Mouse (Mus musculus) liver, postnatal 0 days (tissue): ENCODE measurements at regions not wholly inside any gene's neighbourhood (a gene's known extent, or its start where the extent isn't known, plus 50 kb on each side); places are given as distances from the start of the nearest gene placed in this dataset.

Experiments
- ATAC-seq: fragments of 200-750 bp; cut with Nextera tagmentation; 2 replicates; pipeline ENCODE4 v1.8.0; 2017; ENCODE audit warnings: mild to moderate bottlenecking, moderate library complexity
- DNase-seq: peaks from one replicate; pipeline ENCODE4 v3.0.0-alpha.2; 2016
- H3K27ac ChIP-seq: fragments of 300-500 bp; sonication (generic); 2 replicates; pipeline ENCODE4 v1.5.1; 2014; ENCODE audit warnings: antibody characterized with exemption, moderate library complexity, mild to moderate bottlenecking, low read depth
- H3K27me3 ChIP-seq: fragments of 300-500 bp; sonication (generic); 2 replicates; pipeline ENCODE4 v1.6.1; 2014; ENCODE audit warnings: low read length, control low read depth, mixed read lengths; ENCODE audit not compliant: insufficient read depth
- H3K36me3 ChIP-seq: fragments of 300-500 bp; sonication (generic); replicated peaks from 2 replicates; pipeline ENCODE4 v1.6.1; 2014; ENCODE audit warnings: mild to moderate bottlenecking, control low read depth, low read length, moderate library complexity, mixed read lengths; ENCODE audit not compliant: insufficient read depth
- H3K4me1 ChIP-seq: fragments of 300-500 bp; sonication (generic); 2 replicates; pipeline ENCODE4 v1.6.1; 2014; ENCODE audit warnings: antibody characterized with exemption, mild to moderate bottlenecking, control low read depth; ENCODE audit not compliant: insufficient read depth
- H3K4me2 ChIP-seq: fragments of 300-500 bp; sonication (generic); 2 replicates; pipeline ENCODE4 v1.6.1; 2014; ENCODE audit warnings: low read depth, mild to moderate bottlenecking, low read length, moderate library complexity, mixed read lengths
- H3K4me3 ChIP-seq: fragments of 300-500 bp; sonication (generic); 2 replicates; pipeline ENCODE4 v1.5.1; 2014; ENCODE audit warnings: low read depth, low read length
- H3K9ac ChIP-seq: fragments of 300-500 bp; sonication (generic); replicated peaks from 2 replicates; pipeline ENCODE4 v1.6.1; 2014; ENCODE audit warnings: mild to moderate bottlenecking, moderate library complexity
- H3K9me3 ChIP-seq: fragments of 300-500 bp; sonication (generic); 2 replicates; pipeline ENCODE4 v1.6.1; 2016; ENCODE audit warnings: mild to moderate bottlenecking, control low read depth, low read length, mixed read lengths
- CTCF ChIP-seq: sonication (generic); IDR thresholded peaks from 2 replicates; pipeline ENCODE4 v1.5.1; 2016; ENCODE audit warnings: antibody characterized with exemption, low read depth
- EP300 ChIP-seq: IDR thresholded peaks from 2 replicates; pipeline ENCODE4 v1.6.1; 2016; ENCODE audit warnings: antibody characterized with exemption, low read depth, mild to moderate bottlenecking
- WGBS: fragments of 180-500 bp; shearing (Covaris S2); extraction: QIAGEN DNeasy Blood & Tissue Kit; methylation state at CpG from one replicate; pipeline ENCODE4 v1.1.7; 2014; ENCODE audit not compliant: insufficient replicate concordance; 5-methylcytosine and 5-hydroxymethylcytosine counted together

- Histone ChIP-seq H3K27me3 (no peaks in the 10 kb centered on the region), H3K9ac (no peak overlapping the region), H3K4me1 (no peaks in the 10 kb centered on the region), H3K36me3 (no peaks in the 10 kb centered on the region), H3K4me2 (no peak overlapping the region), H3K27ac (no peak overlapping the region), H3K9me3 (no peaks in the 10 kb centered on the region), H3K4me3 (no peak overlapping the region)
- TF ChIP-seq CTCF: no peak
- no peak for TF ChIP-seq EP300
- DNase-seq (no peak), ATAC-seq (no peak)
- 38% methylated on average over 7 of the region's 7 CpGs for WGBS
These were observed 114.5 kb downstream of the Sem1 start for GRCm38 (mm10) chr6:6463807-6464470.

GRCm38 (mm10) chr6:6459918-6460239 is 118.6 kb downstream of the Sem1 start:
- ATAC-seq (no peak), DNase-seq (no peak)
- TF ChIP-seq CTCF (no peak), EP300 (no peak)
- WGBS: 39% methylated on average over 2 of the region's 2 CpGs
- H3K27me3 ChIP-seq: no peaks in the 10 kb centered on the region
- no peaks in the 10 kb centered on the region for H3K9me3 ChIP-seq
- H3K9ac ChIP-seq: no peak overlapping the region
- H3K4me3 ChIP-seq: no peak overlapping the region
- H3K4me1 ChIP-seq: no peaks in the 10 kb centered on the region
- H3K36me3 ChIP-seq: no peaks in the 10 kb centered on the region
- no peak overlapping the region for H3K27ac ChIP-seq
- no peak overlapping the region for H3K4me2 ChIP-seq

DNA sequence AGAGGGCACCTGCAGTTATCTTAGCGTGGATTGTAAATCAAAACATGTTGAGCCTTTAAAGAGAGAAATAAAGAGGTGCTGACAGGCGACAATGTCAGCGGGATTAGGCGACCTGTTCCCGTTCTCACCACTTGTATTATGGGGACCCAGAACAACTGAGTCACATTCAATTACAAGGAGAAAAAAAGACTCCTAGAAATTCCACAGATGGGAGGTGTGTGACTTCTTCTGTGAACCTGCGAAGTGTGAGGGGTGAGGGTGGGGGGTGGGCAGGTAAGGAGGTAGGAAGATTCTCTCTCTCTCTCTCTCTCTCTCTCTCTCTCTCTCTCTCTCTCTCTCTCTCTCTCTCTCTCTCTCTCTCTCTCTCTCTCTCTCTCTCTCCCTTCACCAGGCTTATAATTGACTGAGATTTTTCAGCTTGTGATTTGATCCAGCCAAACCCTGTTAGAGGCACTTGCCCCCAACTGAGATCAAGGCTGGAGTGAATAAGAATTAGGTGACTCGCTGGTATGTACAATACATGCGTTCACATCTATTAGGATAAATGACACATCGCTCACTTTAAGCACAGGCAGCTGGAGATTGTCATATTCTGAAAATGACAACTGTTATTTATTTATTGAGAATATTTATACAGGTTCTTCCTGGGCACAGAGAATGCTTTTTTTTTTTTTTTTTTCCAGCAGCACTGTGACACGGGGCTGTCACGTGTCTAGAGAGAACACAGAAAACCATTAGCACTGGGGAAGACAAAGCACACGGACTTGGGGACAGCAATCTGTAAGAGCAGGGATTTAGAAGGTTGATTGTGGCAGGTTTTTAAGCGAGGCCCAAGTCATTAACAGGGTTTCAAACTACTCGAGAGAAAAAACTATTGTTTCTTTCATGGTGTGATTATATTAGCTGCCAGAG is 119.2 kb downstream of the Sem1 start:
- 31% methylated on average over 14 of the region's 14 CpGs for WGBS
- no peaks in the 10 kb centered on the region for H3K9me3 ChIP-seq
- H3K36me3 ChIP-seq: no peaks in the 10 kb centered on the region
- no peak overlapping the region for H3K4me2 ChIP-seq
- no peak overlapping the region for H3K4me3 ChIP-seq
- no peaks in the 10 kb centered on the region for H3K4me1 ChIP-seq
- ATAC-seq (no peak), DNase-seq (no peak)
- H3K27ac ChIP-seq: no peak overlapping the region
- no peak overlapping the region for H3K9ac ChIP-seq
- TF ChIP-seq EP300: no peak
- TF ChIP-seq CTCF: no peak
- H3K27me3 ChIP-seq: no peaks in the 10 kb centered on the region

GRCm38 (mm10) chr6:6457726-6458125 is 120.7 kb downstream of the Sem1 start:
- H3K4me1 ChIP-seq: no peaks in the 10 kb centered on the region
- ATAC-seq (no peak), DNase-seq (no peak)
- H3K27me3 ChIP-seq: no peaks in the 10 kb centered on the region
- 62% methylated on average over 4 of the region's 4 CpGs for WGBS
- H3K4me2 ChIP-seq: no peak overlapping the region
- no peaks in the 10 kb centered on the region for H3K36me3 ChIP-seq
- no peak overlapping the region for H3K9ac ChIP-seq
- no peak overlapping the region for H3K4me3 ChIP-seq
- TF ChIP-seq CTCF: no peak
- no peak for TF ChIP-seq EP300
- no peak overlapping the region for H3K27ac ChIP-seq
- no peaks in the 10 kb centered on the region for H3K9me3 ChIP-seq

- TF ChIP-seq CTCF: no peak
- no peak for TF ChIP-seq EP300
These were observed 121.5 kb downstream of the Sem1 start for GRCm38 (mm10) chr6:6457001-6457400.

DNA sequence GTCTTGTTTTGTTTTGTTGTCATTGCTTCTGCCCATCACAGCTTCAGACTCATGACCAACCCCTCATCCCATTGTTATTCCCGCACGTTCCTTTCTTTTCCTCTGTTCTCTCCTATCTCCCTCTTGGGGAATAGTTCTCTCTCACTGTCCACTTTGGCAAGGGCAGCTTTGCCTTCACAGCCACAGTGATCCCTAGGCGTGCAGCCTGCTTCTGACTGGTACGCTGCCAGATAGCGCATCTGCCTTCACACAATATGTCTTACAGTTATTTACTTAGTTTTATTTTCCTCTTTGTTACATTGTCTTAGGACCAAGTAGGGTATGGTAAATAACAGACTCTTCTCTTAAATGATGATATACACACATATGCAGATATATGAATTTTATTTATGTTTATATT is 122.9 kb downstream of the Sem1 start:
- no peak overlapping the region for H3K9ac ChIP-seq
- H3K27ac ChIP-seq: no peak overlapping the region
- TF ChIP-seq CTCF (no peak), EP300 (no peak)
- H3K27me3 ChIP-seq: no peaks in the 10 kb centered on the region
- H3K9me3 ChIP-seq: no peaks in the 10 kb centered on the region
- ATAC-seq (no peak), DNase-seq (no peak)
- H3K36me3 ChIP-seq: no peaks in the 10 kb centered on the region
- WGBS: 82% methylated on average over 5 of the region's 5 CpGs
- no peaks in the 10 kb centered on the region for H3K4me1 ChIP-seq
- H3K4me2 ChIP-seq: no peak overlapping the region
- no peak overlapping the region for H3K4me3 ChIP-seq

More at GRCm38 (mm10) chr6:6457001-6457400, 121.5 kb downstream of the Sem1 start:
- WGBS: 74% methylated on average over 5 of the region's 5 CpGs
- ATAC-seq (no peak), DNase-seq (no peak)
- Histone ChIP-seq H3K9me3 (no peaks in the 10 kb centered on the region), H3K27ac (no peak overlapping the region), H3K4me1 (no peaks in the 10 kb centered on the region), H3K9ac (no peak overlapping the region), H3K27me3 (no peaks in the 10 kb centered on the region), H3K36me3 (no peaks in the 10 kb centered on the region), H3K4me3 (no peak overlapping the region), H3K4me2 (no peak overlapping the region)
